Mouse (Mus musculus) stomach, postnatal 0 days (tissue): ENCODE results near the gene Churc1. TPM values are rescaled to one million over a fixed set of nuclear protein-coding genes. Genes with fewer than 3 reads are reported as not detected.
A peak's percentile ranks its signal among the peaks of the same experiment; 100 is the strongest.

Experiments used
- ATAC-seq: fragments of 200-750 bp; cut with Nextera tagmentation; 2 replicates; pipeline ENCODE4 v1.8.0; 2017; ENCODE audit not compliant: low FRiP score, low TSS enrichment
- DNase-seq: peaks from one replicate; pipeline ENCODE4 v3.0.0-alpha.2; 2016; ENCODE audit warnings: low spot score
- H3K27ac ChIP-seq: fragments of 300-500 bp; sonication (generic); replicated peaks from 2 replicates; pipeline ENCODE4 v1.5.1; 2014; ENCODE audit warnings: mild to moderate bottlenecking, control low read depth
- H3K27me3 ChIP-seq: fragments of 300-500 bp; sonication (generic); 2 replicates; pipeline ENCODE4 v1.6.1; 2014; ENCODE audit warnings: low read length; ENCODE audit not compliant: control insufficient read depth, insufficient read depth
- H3K36me3 ChIP-seq: fragments of 300-500 bp; sonication (generic); 2 replicates; pipeline ENCODE4 v1.6.1; 2014; ENCODE audit warnings: low read length, mixed read lengths; ENCODE audit not compliant: control insufficient read depth, insufficient read depth
- H3K4me1 ChIP-seq: fragments of 300-500 bp; sonication (generic); replicated peaks from 2 replicates; pipeline ENCODE4 v1.6.1; 2014; ENCODE audit warnings: antibody characterized with exemption; ENCODE audit not compliant: control insufficient read depth, insufficient read depth
- H3K4me2 ChIP-seq: fragments of 300-500 bp; sonication (generic); replicated peaks from 2 replicates; pipeline ENCODE4 v1.6.1; 2014; ENCODE audit warnings: low read depth, mild to moderate bottlenecking, control low read depth, moderate library complexity
- H3K4me3 ChIP-seq: fragments of 300-500 bp; sonication (generic); 2 replicates; pipeline ENCODE4 v1.5.1; 2014; ENCODE audit warnings: low read depth, low read length, control low read depth
- H3K9ac ChIP-seq: fragments of 300-500 bp; sonication (generic); 2 replicates; pipeline ENCODE4 v1.6.1; 2014; ENCODE audit warnings: mild to moderate bottlenecking, low read length, control low read depth, mixed read lengths
- H3K9me3 ChIP-seq: fragments of 300-500 bp; sonication (generic); 2 replicates; pipeline ENCODE4 v1.6.1; 2016; ENCODE audit warnings: low read length; ENCODE audit not compliant: control insufficient read depth
- CTCF ChIP-seq: IDR thresholded peaks from 2 replicates; pipeline ENCODE4 v1.5.1; 2016; ENCODE audit warnings: antibody characterized with exemption, low read depth, mild to moderate bottlenecking, moderate library complexity
- EP300 ChIP-seq: optimal IDR thresholded peaks from 2 replicates; pipeline ENCODE3; 2016; ENCODE audit warnings: antibody characterized with exemption
- WGBS: fragments of 180-500 bp; shearing (Covaris S2); extraction: QIAGEN DNeasy Blood & Tissue Kit; methylation state at CpG from one replicate; pipeline ENCODE4 v1.1.7; 2014; 5-methylcytosine and 5-hydroxymethylcytosine counted together
- polyA plus RNA-seq: library from polyadenylated mRNA; unstranded; fragments of >200 nt; fragmentation: Nextera tagmentation; extraction: Ambion mirVana; gene quantifications from 2 replicates; pipeline ENCODE4 v1.2.1, GENCODE M21; 2015

The Churc1 gene
- polyA plus RNA-seq, 1 experiment from 2014 or later = 163 TPM

DNA sequence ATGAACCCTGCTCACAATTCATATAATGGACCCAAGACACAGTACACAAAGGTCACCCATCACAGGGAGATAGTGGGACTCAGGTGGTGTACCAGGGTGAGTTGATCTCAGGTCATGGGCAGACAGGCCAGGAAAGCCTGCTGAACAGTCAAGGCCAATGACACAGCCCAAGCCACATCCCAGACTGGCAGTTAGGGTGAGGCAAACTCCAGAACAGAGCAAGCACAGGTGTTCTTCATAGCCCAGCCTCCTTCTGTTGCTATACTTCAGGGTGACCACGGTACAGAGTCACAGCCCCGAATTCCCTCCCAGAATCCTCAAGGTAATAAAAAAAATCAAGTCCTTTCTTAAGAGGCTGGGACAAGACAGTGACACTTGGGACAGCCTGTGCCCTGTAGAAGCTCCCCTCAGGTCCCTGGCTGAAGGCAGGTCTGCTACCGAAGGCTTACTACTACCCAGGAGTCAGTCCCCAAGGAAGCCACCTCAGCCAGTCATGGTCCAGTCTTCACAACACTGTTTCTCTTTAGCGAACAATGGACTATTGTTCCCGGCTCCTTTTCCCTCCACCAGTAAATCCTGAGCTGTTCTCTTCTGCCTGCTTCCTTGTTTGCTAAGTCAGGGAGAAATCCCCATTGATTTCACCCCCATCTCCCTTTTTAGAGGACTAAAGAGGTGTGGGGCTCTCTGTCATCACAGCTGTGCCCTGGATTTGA is 32.8 kb downstream of the Churc1 start:
- no peak for TF ChIP-seq EP300
- no peak for TF ChIP-seq CTCF
- H3K27ac ChIP-seq = 0 out of 2 replicates have a peak overlapping the region, but pooled peaks have one; percentile 13
- no peaks in the 10 kb centered on the region for H3K4me1 ChIP-seq
- 66% methylated on average over 5 of the region's 5 CpGs for WGBS
- DNase-seq (no peak), ATAC-seq (peak; percentile 20; the same call in 1 of the 2 replicates)
- H3K9me3 ChIP-seq = no peaks in the 10 kb centered on the region
- H3K4me3 ChIP-seq = no peak overlapping the region
- peaks cover 2% of the 10 kb centered on the region; the same call in 1 of the 2 replicates for H3K36me3 ChIP-seq
- no peaks in the 10 kb centered on the region for H3K27me3 ChIP-seq
- no peak overlapping the region for H3K4me2 ChIP-seq
- H3K9ac ChIP-seq = no peak overlapping the region

DNA sequence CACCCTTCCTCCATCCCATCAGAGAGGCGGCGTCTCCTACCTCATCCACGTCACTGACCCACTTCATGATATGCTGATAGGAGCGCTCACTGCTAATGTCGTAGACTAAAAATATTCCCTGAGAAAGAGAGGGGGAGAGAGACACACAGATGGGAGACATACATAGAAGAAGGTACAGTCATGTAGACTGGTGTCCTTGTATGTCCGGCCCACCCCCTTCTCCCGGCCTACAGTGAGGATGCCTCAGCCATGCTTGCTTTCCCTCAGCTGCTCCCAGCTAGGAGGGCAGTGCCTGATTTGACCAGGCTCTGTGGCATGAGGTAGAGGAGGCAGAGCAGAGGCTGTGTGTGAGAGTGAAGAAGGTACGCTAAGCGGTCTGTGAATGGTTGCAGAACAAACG is 37.7 kb downstream of the Churc1 start:
- Histone ChIP-seq H3K4me2 (no peak overlapping the region), H3K27me3 (no peaks in the 10 kb centered on the region), H3K9ac (no peak overlapping the region), H3K4me3 (no peak overlapping the region), H3K4me1 (no peaks in the 10 kb centered on the region), H3K27ac (no peak overlapping the region), H3K36me3 (peaks cover 2% of the 10 kb centered on the region; the same call in 1 of the 2 replicates), H3K9me3 (no peaks in the 10 kb centered on the region)
- DNase-seq (no peak), ATAC-seq (no peak)
- no peak for TF ChIP-seq CTCF
- no peak for TF ChIP-seq EP300
- 95% methylated on average over 10 of the region's 10 CpGs for whole genome bisulfite sequencing

DNA sequence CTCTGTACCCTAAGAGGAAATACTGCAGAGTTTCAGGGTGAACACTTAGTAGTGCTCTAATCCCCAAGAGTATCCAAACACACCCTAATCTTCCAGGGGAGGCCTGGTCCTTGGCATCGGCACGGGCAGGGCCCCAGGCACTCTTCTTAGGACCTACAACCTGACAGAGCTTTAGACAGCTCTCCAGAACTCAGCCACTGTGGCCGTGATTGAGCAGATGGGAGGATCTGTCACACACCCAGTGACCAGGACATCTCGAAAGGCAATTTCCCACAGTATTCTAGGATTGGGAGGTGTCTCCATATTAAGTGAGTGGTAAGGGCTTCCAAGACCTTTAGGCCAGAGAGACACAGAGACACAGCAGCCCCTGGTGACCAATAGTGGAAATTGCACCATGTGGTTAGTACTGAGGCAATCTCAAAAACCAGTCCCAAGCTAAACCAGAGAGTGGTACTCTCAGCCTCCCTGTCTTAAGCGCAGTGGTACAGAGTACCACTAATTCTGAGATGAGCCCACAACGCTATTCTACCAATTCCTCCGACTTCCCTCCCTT is 38.4 kb downstream of the Churc1 start:
- no peak overlapping the region for H3K4me2 ChIP-seq
- no peak for TF ChIP-seq EP300
- peak; percentile 90 for TF ChIP-seq CTCF
- ATAC-seq = peak; percentile 59; the same call in 1 of the 2 replicates
- no peak overlapping the region for H3K27ac ChIP-seq
- no peak overlapping the region for H3K9ac ChIP-seq
- no peaks in the 10 kb centered on the region for H3K4me1 ChIP-seq
- DNase-seq = peak; percentile 65
- peaks cover 2% of the 10 kb centered on the region; the same call in 1 of the 2 replicates for H3K36me3 ChIP-seq
- H3K4me3 ChIP-seq = no peak overlapping the region
- no peaks in the 10 kb centered on the region for H3K9me3 ChIP-seq
- WGBS = 49% methylated on average over 7 of the region's 7 CpGs
- no peaks in the 10 kb centered on the region for H3K27me3 ChIP-seq

DNA sequence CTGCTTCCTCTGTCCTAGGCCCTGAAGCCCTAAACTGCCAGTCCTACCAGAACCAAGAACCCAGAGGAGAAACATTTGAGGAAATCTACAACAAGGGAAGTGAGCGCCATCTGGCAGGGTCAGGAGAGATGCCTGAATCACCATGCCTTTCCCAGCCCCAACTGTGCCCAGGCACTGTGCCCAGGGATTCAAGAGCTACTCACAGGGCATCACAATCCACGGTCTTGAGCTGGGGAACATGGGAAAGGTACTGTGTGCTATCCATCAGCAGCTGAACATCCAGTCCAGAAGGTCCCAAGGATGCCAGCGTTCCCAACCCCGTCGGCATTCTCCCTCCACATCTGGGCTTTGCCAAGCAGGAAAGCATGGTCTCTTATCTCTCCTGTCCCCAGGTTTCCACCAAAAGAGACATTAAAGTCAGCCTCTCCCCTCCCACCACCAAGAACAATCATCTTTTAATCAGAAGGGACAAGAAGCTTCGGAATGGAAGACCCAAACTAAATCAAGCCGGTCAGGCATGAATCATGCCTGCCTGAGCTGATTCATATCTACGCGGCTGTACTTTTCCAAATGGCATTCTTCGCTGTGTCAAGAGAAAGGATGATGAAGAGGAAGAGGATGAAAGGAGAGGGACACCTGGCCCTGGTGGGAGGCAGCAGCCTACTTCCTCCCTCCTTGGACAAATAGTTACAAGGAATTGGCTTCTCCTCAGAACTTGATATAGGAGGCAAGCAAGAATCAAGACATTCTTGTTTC is 39.9 kb downstream of the Churc1 start:
- no peaks in the 10 kb centered on the region for H3K4me1 ChIP-seq
- DNase-seq = no peak
- no peak overlapping the region for H3K9ac ChIP-seq
- 72% methylated on average over 10 of the region's 10 CpGs for WGBS
- no peaks in the 10 kb centered on the region for H3K36me3 ChIP-seq
- TF ChIP-seq CTCF (no peak), EP300 (no peak)
- no peak overlapping the region for H3K27ac ChIP-seq
- no peak overlapping the region for H3K4me3 ChIP-seq
- no peaks in the 10 kb centered on the region for H3K27me3 ChIP-seq
- H3K9me3 ChIP-seq = no peaks in the 10 kb centered on the region
- ATAC-seq = no peak
- no peak overlapping the region for H3K4me2 ChIP-seq

DNA sequence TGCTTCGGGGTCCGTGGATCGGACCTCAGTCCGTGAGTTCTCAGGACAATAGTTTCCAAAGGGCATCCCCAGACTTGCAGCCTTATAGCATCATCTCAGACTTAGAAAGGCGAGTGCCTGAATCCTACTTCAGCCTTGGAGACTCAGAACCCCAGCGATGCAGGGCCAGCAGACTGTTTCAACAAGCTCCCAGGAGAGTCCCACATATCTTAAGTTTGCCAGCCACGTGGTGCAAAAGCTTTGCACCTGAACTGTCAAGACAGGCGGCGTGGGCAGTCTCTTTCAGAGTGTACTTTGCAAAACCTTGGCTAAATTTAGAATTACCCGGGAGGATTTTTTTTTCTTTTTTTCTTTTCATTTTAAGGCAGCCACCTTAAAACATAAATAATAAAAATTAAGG is 42.5 kb downstream of the Churc1 start:
- H3K27me3 ChIP-seq = no peaks in the 10 kb centered on the region
- no peaks in the 10 kb centered on the region for H3K4me1 ChIP-seq
- H3K4me2 ChIP-seq = no peak overlapping the region
- ATAC-seq = no peak
- H3K9me3 ChIP-seq = no peaks in the 10 kb centered on the region
- H3K9ac ChIP-seq = no peak overlapping the region
- no peak overlapping the region for H3K4me3 ChIP-seq
- TF ChIP-seq EP300 (no peak), CTCF (no peak)
- 73% methylated on average over 10 of the region's 10 CpGs for WGBS
- no peak for DNase-seq
- H3K36me3 ChIP-seq = no peaks in the 10 kb centered on the region
- no peak overlapping the region for H3K27ac ChIP-seq
